Mouse (Mus musculus) megakaryocyte, adult 5-6 weeks (primary cell): ENCODE measurements at regions not wholly inside any gene's neighbourhood (a gene's known extent, or its start where the extent isn't known, plus 50 kb on each side); places are given as distances from the start of the nearest gene placed in this dataset.

ENCODE experiments used
- ATAC-seq: 2 replicates; pipeline ENCODE4 v1.8.0; 2016; ENCODE audit warnings: mild to moderate bottlenecking, inconsistent platforms; ENCODE audit not compliant: poor library complexity, severe bottlenecking

GRCm38 (mm10) chr10:120563926-120564325 lies 87.7 kb upstream of the Hmga2 start:
- no peak for ATAC-seq

DNA sequence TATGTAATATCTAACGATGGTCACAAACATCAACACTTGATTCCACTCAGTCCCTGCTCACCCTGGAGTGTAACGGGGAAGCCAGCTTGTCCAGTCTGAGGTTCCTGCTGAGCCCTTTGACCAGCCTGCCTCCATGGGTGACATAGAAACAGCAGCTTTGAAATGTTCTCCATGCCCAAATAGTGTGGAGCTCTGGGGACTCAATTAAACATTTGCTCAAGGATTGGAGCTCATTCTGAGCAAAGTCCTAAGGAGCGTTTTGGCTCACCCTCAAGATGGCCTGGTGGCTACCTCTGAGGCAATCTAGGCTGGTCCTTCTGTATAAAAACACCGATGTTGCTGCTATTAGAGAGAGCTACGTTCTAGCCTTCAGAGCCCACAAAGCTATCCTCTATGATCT lies 85.6 kb upstream of the Hmga2 start:
- no peak for ATAC-seq

DNA sequence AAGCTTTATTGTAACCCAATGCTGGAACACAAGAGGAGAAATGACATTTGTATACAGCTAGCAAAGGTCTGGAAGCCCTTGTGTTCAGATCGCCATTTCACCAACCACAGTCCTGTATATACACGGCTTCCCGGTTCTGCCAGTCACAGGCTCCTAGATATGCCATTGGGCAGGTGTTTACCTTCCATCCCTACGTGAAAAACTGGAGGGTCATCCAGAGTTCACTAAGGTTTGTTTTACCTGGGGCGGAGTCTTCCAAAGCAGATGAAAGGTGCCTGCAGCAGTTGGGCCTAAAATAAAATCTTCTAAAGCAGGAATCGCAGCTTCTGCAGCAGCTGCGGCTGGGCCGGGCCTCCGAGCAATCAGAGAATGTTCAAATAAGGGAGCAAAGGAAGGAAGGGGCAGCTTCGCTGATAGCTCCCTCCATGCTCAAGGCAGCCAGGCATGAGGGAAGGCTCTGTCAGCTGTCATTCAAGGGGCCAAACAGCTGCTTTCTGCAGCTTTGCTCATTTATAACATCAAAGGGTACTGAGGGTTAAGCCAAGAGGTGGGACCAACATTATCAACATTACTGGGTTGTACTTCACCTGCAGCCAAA lies 81.7 kb upstream of the Hmga2 start:
- ATAC-seq: no peak

DNA sequence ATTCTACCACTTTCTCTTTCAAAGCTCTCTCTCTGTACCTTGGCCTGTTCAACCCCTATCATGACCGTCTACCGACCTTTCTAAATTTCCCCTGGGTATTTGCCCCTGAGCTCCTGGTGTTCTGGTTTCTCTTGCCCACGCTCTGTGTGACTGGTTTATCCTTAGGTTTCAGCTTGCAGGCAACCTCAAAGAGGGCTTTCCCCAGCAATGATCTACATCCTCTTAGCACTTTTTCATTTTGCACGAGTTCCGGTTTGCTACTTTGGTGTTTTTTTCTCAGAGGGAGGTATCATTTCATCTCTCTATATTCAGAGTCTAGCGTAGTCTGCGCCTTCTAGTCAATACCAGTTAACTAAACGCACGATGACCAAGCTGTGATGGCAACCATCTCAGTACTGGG lies 79.8 kb upstream of the Hmga2 start:
- no peak for ATAC-seq

- peak; percentile 22; the same call in 1 of the 2 replicates for ATAC-seq
Measured at GRCm38 (mm10) chr10:120553097-120553453, 76.8 kb upstream of the Hmga2 start.

GRCm38 (mm10) chr10:120552341-120553096 lies 76.2 kb upstream of the Hmga2 start:
- peak; percentile 37 for ATAC-seq

DNA sequence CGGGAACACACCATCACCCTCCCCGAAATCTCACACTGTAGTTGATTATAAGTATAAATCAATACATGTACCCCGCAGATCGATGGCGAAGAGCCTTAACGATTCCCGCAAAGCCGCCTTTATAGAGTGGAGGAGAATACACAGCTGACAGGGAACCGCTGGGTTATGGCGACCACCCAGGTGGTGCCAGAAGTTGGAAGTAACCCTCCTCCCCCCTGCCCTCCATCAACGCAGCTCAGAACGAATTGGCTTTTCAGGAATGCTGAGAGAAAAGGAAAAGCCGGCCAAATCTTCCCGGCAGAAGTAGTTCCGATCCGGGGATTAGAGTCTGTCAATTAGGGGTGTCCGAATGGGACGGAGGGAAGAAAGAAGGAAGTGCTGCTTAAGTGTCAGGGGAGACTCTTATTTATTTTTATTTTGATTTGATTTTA lies 75.6 kb upstream of the Hmga2 start:
- ATAC-seq: no peak

GRCm38 (mm10) chr10:120547164-120547563 lies 70.9 kb upstream of the Hmga2 start:
- ATAC-seq: no peak

DNA sequence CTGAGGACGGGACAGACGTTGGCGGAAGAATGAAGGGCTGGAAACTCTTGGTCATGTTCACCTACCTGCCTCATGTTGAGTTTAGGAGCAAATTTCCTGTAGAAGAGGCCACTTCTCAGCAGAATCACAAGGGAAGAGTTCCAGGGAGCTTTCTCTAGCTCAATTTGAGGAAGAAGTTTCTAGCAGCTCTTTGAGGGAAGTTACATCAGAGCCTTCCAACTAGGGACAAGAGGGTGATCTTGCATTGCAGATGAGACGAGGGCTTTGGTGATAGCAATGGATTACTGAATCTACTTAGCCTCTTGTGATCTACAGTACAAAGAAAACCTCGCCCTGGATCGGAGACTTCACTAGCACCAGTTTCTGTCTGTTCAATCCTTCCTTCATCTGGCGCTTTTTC lies 65.3 kb upstream of the Hmga2 start:
- ATAC-seq: peak; percentile 75

GRCm38 (mm10) chr10:120538561-120538960 lies 62.3 kb upstream of the Hmga2 start:
- ATAC-seq: no peak

DNA sequence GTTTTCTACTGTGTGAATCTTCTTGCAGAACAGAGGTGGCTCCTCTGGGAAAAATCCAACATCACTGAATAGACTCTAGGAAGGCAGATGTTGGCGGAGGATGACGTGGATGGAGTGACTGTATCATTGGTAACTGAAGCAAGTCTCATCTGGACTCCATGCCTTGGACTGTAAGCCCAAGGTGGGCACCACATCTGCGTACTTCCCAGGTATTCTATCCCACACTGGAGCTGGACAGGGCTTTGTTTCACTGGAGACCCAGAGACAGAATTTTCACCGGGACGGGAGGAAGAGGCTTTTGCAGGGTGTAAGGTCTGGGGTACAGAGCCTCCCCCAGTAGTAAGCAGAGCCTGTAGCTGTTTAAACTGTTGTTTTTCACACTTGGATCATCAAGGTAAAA lies 52.1 kb upstream of the Hmga2 start:
- ATAC-seq: no peak

DNA sequence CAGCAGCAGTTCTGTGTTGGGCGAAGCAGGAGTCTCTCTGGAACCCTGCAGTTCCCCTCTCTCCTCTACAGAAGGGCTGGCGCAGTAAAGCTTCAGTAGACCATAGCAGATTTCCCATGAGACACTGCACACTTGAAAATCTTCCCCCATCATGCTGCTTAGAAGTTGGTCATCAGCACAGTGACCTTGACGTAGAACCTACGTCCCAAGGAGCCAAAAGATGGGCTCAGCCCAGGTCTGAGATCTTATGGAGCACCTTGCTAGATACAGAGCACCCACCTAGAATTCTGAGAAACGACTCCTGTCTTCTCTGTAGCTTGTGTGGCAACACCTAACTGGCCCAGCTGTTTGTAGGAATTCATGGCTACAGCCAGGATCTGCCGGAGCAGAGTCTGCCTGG lies 51.7 kb upstream of the Hmga2 start:
- no peak for ATAC-seq

GRCm38 (mm10) chr10:120526991-120527390 lies 50.7 kb upstream of the Hmga2 start:
- no peak for ATAC-seq
